Mouse (Mus musculus) gastrocnemius, postnatal 14 days (tissue): ENCODE data around the gene Prrc2b. TPM values are rescaled to one million over a fixed set of nuclear protein-coding genes. Genes with fewer than 3 reads are reported as not detected.

Source experiments
- DNase-seq: peaks from one replicate; pipeline ENCODE4 v3.0.0; 2021; ENCODE audit warnings: mixed read lengths
- intact Hi-C: fragments of 180-260 bp; cut with DNase I; formaldehyde crosslinking; loops from one replicate; pipeline ENCODE4 v1.15.1; 2025; ENCODE audit warnings: low total_unique reads
- long read RNA-seq, 2 experiments: library from polyadenylated mRNA; stranded (forward); transcript quantifications; one replicate each; pipeline ENCODE4 v2.0.0; 2021
- total RNA-seq, 2 experiments: library from RNA; stranded (reverse); gene quantifications; 2 replicates each; pipeline ENCODE4 v1.2.3; 2021

Gene Prrc2b
- total RNA-seq: 10 to 100 TPM; 79.2 to 83.9 TPM
- long read RNA-seq, experiment 1, partial matches to known transcripts: 2 of 12 reads
- long read RNA-seq, experiment 1, other reads (novel, unspliced or antisense): 10 of 12 reads
- long read RNA-seq, experiment 2, partial matches to known transcripts: 11 of 15 reads
- long read RNA-seq, experiment 2, other reads (novel, unspliced or antisense): 4 of 15 reads

DNA sequence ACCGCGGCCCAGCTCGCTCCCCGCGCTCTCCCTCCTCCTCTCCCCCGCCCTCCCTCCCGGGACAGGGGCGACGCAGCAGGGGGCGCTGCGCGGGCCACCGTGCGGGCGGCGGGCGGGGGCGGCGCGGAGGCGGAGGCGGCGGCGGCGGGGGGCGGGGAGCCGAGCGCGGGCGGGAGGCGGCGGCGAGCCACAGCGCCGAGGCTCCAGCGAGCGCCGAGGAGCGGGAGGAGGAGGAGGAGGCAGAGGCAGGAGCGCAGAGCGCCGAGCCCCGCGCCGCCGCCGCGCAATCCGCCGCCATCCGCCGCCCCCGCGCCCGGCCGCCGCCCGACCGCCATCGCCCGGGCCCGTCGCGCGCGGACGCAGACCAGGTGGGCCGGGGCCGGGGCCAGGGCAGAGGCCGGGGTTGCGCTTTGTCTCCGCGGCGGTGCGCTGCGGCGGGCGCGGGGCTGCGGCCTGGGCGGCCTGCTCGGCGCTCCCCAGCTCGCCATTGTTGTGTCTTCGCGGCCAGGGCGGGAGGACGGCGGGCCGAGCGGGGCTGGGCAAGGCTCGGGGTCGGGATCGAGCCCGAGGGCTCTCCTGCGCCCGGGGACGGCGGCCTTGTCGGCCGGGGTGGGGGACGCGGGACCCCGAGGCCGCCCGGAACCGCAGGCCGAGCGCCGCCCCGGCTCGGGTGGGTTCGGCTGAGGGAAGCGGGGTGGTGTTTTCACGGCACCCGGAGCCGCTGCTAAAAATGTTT is at the start of gene Prrc2b:
Gene Prrc2b, plus strand, starts transcription at position 159 of the 736 bp plus-strand sequence.
- intact Hi-C loops: loop anchor here (5.0 kb wide), 1 partner anchor 41 kb away; no protein-coding TSS in a partner anchor
- DNase-seq: peak; percentile 79

- intact Hi-C loops: no loop called here
- DNase-seq: no peak
These were observed 47.9 kb upstream of the Prrc2b start for GRCm38 (mm10) chr2:32102944-32103343.

DNA sequence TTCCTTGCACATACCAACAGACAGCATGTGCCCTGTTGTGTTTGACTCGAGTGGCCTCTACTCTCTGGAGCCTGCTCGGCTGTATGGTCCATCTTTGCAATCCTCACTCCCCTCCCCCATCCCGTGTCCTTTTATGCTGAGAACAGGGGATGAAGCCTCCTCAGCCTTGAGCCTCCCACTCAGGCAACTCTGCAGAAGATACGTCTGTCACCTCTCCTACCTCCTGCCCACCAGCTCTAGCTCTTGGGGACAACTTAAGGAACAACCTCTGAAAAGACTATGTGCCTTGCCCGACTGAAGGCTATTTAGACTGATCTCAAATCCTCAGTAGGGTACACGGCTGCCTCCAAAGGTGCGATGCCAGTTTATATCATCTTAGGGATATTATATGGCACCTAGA is 47.3 kb upstream of the Prrc2b start:
- DNase-seq: no peak
- intact Hi-C loops: no loop called here

DNA sequence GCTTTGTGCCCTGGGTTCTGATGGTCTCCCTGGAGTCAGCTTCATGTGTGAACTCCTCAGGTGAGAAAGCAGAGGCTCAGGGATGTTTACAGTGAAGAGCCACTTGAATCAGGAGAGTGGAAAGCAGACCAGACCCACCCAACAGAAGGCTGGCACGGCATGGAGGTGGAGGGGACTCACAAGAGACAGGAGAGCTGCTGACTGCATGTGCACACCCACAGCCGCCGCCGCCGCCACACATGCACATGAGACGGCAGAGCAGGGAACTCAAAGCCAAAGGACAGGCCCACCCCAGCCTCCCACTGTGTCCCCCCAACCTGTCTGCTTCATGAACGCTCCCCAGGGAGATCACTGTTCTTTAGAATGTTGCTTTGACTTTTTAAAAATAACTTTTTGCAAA is 46.8 kb upstream of the Prrc2b start:
- no peak for DNase-seq
- intact Hi-C loops: no loop called here

- intact Hi-C loops: no loop called here
- DNase-seq: no peak
These were observed 45.6 kb upstream of the Prrc2b start for GRCm38 (mm10) chr2:32105117-32105913.

DNA sequence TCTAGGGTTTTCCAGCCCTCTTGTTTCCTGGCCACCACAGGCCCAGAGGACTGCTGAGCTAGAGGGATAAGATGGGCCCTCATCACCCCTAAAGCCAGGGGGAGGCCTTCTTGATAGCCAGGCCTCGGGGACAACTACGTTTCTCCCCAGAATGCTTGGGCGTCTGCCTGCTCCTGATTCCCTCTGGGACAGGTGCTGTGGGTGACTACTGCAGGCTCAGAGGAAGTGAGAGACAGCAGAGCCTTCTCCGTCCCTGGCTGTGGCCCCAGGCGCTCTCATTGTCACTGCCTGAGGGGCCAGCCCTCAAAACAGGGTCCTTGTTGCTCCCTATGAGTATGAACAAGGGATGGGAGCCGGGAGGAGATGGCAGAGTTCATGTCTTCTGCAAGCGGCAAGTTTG is 45.0 kb upstream of the Prrc2b start:
- intact Hi-C loops: no loop called here
- DNase-seq: no peak

DNA sequence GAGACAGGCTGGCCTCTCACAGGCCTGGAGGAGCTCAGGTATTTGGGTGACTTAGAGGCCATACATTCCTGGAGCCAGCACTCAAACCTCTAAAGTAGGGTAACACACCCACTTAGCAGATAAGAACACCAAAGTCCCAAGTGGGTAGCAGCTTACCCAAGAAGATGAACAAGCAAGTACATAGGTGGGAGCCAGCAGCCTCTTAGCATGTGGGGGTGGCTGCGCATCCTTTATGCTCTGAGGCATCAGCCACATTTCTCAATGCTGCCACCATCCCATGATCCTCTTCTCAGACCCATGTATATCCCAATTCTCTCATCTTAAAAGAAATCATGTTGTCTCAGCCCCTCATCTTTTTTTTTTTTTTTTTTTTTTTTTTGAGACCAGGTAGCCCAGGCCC is 39.6 kb upstream of the Prrc2b start:
- intact Hi-C loops: no loop called here
- DNase-seq: no peak

GRCm38 (mm10) chr2:32112548-32112947 is 38.3 kb upstream of the Prrc2b start:
- intact Hi-C loops: no loop called here
- no peak for DNase-seq

DNA sequence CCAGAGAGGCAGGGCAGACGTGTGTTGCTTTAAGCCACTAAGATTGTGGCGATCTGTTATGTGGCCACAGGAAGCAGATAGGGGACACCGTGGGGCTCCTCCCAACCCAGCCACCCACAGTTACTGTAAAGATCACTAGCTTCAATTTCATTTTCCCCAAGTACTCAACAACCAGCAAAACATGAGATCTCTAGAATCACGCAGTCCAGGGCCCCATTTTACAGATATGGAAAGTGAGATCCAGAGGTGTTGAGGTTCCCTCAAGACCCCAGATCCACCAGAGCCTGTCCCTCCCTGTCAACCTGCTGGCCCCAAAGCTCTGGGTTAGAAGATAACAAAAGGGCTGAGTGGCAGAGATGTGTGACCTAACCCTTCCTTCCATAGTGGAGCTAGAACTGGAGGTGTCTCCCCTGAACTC is 35.0 kb upstream of the Prrc2b start:
- DNase-seq: no peak
- intact Hi-C loops: no loop called here

DNA sequence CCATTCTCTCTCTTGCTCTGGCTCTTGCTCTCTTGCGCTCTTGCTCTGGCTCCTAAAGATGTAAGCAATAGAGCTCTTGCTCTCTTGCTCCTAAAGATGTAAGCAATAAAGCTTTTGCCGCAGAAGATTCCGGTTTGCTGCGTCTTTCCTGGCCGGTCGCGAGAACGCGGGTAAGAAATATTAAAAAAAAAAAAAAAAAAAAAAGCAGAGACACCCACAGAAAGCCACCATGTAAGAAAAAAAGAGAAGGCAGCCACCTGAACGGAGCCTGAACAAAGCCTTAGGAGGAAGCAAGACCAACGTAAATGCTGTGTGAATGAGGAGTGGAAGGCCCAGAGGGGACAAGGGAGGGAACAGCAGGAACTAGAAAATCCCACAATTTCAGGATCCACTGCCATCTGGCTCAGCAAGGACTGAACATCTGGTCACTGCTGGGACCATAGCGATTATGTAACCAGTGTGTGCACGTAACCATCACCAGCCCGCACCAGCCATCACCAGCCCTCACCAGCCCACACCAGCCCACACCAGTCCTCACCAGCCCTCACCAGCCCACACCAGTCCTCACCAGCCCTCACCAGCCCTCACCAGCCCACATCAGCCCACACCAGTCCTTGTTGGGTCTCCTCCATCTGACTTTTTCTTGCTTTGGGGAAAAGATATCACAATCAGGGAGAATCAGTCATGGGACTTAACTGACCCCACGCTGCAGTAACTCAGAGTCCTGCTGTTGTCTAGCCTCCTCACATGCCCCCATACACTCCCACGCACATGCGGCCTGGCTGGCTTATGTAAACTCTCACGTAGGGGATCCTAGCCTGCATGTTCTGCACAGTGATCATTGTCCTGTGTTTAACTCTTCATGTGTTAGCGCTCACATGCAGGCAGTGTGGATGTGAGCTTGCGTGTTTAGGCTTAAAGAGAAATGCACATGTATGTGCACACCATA is 30.8 kb upstream of the Prrc2b start:
- DNase-seq: peak; percentile 43
- intact Hi-C loops: no loop called here

GRCm38 (mm10) chr2:32121150-32121549 is 29.7 kb upstream of the Prrc2b start:
- intact Hi-C loops: no loop called here
- DNase-seq: peak; percentile 64

DNA sequence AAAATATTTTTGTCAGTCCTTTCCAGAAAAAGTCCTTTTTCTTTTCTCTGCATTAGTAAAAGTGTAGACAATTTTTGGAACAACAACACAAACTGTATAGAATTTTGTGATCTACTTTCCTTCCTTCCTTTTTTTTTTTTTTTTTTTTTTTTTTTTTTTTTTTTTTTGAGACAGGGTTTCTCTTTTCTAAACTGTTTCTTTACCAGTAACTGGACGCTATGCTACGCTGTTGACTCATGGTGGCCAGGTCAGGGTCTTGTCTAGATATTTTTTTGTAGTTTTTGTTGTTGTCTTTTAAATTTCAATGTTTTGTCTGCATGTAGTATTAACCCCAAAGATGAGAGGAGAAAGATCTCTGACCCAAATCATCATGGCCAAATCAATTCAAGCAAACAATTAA is 29.1 kb upstream of the Prrc2b start:
- intact Hi-C loops: no loop called here

GRCm38 (mm10) chr2:32127653-32128535 is 23.0 kb upstream of the Prrc2b start:
- intact Hi-C loops: no loop called here
- no peak for DNase-seq

More for the DNA sequence above, 29.1 kb upstream of the Prrc2b start:
- DNase-seq: no peak

DNA sequence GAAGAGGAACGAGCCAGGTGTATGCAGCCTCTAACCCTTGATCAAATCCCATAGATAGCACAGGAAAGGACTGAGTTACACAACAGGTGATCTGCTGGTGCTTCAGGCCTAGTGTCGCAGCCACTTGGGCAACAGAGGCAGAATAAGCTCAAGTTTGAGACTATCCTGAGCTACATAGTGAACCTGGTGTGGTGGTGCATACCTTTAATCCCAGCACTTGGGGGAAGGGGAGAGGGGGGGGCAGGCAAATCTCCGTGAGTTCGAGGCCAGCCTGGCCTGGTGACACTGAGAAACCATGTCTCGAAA is 22.4 kb upstream of the Prrc2b start:
- intact Hi-C loops: no loop called here
- DNase-seq: no peak

DNA sequence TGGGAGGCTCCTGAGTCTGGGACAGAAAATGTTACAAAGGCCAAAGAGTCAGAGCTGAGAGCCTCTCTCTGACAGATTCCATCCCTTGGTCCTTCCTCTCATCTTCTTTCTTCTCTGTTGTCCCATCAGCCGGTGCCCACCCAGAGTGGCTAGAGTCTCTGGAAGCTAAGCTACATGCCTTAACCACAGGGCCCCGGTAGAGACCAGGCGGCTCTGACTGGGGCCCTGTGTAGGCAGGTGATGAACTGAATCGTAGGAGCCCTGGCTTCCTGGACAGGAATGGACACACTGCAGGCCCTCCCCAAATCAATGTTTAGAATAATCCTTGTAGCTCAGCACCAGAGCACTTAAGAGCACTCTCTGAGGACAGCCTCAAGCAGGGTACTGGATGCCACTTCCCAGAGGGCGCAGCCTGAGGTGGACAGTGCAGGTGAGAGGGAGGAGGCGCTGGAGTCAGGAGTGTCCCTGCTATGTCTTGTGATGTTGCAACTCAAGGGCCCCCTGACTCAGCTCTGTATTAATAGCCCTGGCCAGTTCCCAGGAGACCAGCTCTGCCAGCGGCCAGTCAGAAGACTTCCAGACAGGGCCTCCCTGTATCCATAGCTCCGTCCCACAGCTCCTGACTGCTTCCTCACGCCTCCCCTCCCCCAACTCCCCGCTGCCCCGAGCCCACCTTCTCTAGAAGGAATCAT is 21.4 kb upstream of the Prrc2b start:
- intact Hi-C loops: loop anchor here (5.0 kb wide), 2 partner anchors 42 to 87 kb away; no protein-coding TSS in a partner anchor
- peak; percentile 78 for DNase-seq

DNA sequence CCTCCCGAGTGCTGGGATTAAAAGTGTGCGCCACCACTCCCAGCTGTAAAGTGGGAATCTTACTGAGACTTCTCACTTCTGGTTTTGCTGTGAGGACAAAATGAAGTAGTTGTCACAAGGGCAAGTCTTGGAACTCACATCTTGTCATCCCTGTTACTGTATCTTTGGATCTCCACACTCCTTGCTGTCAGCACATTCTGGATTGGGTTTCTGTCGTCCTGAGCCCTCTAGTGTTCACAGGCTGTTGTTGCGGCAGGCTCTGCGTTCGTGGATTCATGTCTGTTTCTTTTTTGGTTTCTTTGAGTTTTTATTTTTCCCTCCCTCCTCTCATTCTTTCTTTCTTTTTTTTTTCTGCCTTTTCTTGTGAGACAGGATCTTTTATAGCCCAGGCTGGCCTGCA is 20.4 kb upstream of the Prrc2b start:
- intact Hi-C loops: loop anchor here (5.0 kb wide), 2 partner anchors 43 to 88 kb away; no protein-coding TSS in a partner anchor
- DNase-seq: peak; percentile 59

- intact Hi-C loops: loop anchor here (5.0 kb wide), 2 partner anchors 44 to 89 kb away; no protein-coding TSS in a partner anchor
- DNase-seq: no peak
These were observed 19.6 kb upstream of the Prrc2b start for GRCm38 (mm10) chr2:32131205-32131834.
